Mouse (Mus musculus) heart, embryonic 12.5 days (tissue): Measurements from ENCODE around the gene Dnah17. TPM values are rescaled to one million over a fixed set of nuclear protein-coding genes. Genes with fewer than 3 reads are reported as not detected.

Experiments
- ATAC-seq: fragments of 200-750 bp; cut with Nextera tagmentation; 2 replicates; pipeline ENCODE4 v1.8.0; 2017; ENCODE audit warnings: moderate TSS enrichment, moderate library complexity; ENCODE audit not compliant: insufficient number of reproducible peaks, low FRiP score
- H3K27ac ChIP-seq: fragments of 300-500 bp; sonication (generic); 2 replicates; pipeline ENCODE4 v1.5.1; 2016; ENCODE audit warnings: mild to moderate bottlenecking, moderate library complexity; ENCODE audit not compliant: poor library complexity, severe bottlenecking
- H3K27me3 ChIP-seq: fragments of 300-500 bp; sonication (generic); replicated peaks from 2 replicates; pipeline ENCODE4 v1.6.1; 2016; ENCODE audit warnings: mild to moderate bottlenecking, moderate library complexity
- H3K36me3 ChIP-seq: fragments of 300-500 bp; sonication (generic); 2 replicates; pipeline ENCODE4 v1.6.1; 2016; ENCODE audit warnings: mild to moderate bottlenecking, moderate library complexity
- H3K4me1 ChIP-seq: fragments of 300-500 bp; sonication (generic); replicated peaks from 2 replicates; pipeline ENCODE4 v1.6.1; 2016; ENCODE audit warnings: mild to moderate bottlenecking
- H3K4me2 ChIP-seq: fragments of 300-500 bp; sonication (generic); 2 replicates; pipeline ENCODE4 v1.6.1; 2016; ENCODE audit warnings: mild to moderate bottlenecking, moderate library complexity
- H3K4me3 ChIP-seq: fragments of 300-500 bp; sonication (generic); 2 replicates; pipeline ENCODE4 v1.5.1; 2016; ENCODE audit warnings: mild to moderate bottlenecking
- H3K9ac ChIP-seq: fragments of 300-500 bp; sonication (generic); 2 replicates; pipeline ENCODE4 v1.6.1; 2016; ENCODE audit warnings: mild to moderate bottlenecking, moderate library complexity
- H3K9me3 ChIP-seq: fragments of 300-500 bp; sonication (generic); replicated peaks from 2 replicates; pipeline ENCODE4 v1.6.1; 2016; ENCODE audit warnings: mild to moderate bottlenecking, moderate library complexity
- WGBS: fragments of 180-500 bp; shearing (Covaris S2); methylation state at CpG from one replicate; pipeline ENCODE4 v1.1.7; 2016; 5-methylcytosine and 5-hydroxymethylcytosine counted together
- polyA plus RNA-seq: library from polyadenylated mRNA; unstranded; fragments of >200 nt; fragmentation: Nextera tagmentation; extraction: Ambion mirVana; gene quantifications from 2 replicates; pipeline ENCODE4 v1.2.1, GENCODE M21; 2016

The Dnah17 gene
- polyA plus RNA-seq, 1 experiment from 2014 or later: 0.10 TPM

DNA sequence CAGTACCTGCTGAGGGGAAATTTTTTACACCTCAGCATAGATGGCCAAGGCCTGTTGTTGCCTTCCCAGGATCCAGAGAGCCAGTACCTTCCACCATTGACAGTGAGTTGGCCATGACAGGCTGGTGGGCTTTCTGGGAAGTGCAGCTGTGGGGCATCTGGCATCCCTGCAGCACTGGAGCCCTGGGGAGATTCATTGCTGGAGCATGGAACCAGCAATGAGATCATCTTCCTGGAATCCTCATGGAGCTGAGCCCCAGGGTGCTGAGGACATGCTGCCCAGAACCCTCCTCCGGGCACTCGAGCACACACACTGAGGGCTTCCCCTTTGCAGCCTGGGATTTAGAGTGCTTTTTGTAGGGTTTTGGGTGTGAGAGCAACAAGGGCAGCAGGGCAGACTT, 135.2 kb downstream of the Dnah17 start:
- 47% methylated on average over 2 of the region's 2 CpGs for WGBS
- no peak for ATAC-seq
- H3K4me3 ChIP-seq: no peak overlapping the region
- H3K4me2 ChIP-seq: no peak overlapping the region
- H3K9ac ChIP-seq: no peak overlapping the region
- peaks cover 6% of the 10 kb centered on the region for H3K36me3 ChIP-seq
- no peaks in the 10 kb centered on the region for H3K27me3 ChIP-seq
- no peak overlapping the region; the same call in 1 of the 2 replicates for H3K27ac ChIP-seq
- H3K4me1 ChIP-seq: peaks cover 83% of the 10 kb centered on the region
- no peaks in the 10 kb centered on the region for H3K9me3 ChIP-seq

DNA sequence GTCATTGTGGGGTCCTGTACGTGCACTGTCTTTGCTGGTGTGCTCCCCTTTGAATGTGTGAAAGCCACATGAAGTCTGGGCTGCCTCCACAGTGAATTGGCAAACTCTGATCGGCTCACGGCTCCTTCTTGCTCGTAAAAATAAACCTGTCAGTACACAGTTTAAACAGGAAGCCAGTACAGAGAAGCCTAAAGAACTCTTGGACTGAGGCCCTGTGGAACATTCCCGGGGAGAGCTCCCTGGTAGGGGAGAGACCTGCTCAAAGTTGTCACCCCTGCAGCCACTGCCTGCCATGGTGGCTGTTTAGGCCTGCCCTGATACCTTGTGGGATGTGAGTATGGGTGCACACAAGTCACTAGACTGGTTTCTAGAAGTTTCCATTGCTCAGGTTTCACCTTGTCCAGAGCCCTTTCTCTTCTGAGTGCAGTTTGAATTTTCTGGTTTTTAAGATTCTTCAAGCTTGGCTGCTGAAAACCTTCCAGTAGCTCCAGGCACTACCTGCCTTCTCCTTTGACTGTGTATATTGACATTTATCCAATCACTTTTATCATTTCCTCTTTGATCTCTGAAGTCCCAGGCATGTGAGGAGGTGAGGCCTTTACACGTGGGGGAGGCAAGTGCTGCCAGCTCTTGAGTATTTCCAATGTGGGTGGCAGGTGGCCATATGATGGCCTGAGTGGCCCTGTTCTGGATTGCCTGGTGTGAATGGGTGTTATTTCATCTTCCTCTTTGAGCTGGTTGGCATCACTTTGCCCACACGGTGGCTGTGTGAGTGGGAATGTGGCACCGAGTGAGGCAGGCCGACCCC, 136.0 kb downstream of the Dnah17 start:
- Histone ChIP-seq H3K9ac (peak overlapping the region; percentile 21; the same call in 1 of the 2 replicates), H3K36me3 (peaks cover 3% of the 10 kb centered on the region; the same call in 1 of the 2 replicates), H3K9me3 (no peaks in the 10 kb centered on the region), H3K27ac (peak overlapping the region; percentile 71), H3K4me3 (no peak overlapping the region), H3K4me1 (peaks cover 83% of the 10 kb centered on the region), H3K4me2 (no peak overlapping the region), H3K27me3 (no peaks in the 10 kb centered on the region)
- no peak for ATAC-seq
- 51% methylated on average over 9 of the region's 9 CpGs for WGBS

DNA sequence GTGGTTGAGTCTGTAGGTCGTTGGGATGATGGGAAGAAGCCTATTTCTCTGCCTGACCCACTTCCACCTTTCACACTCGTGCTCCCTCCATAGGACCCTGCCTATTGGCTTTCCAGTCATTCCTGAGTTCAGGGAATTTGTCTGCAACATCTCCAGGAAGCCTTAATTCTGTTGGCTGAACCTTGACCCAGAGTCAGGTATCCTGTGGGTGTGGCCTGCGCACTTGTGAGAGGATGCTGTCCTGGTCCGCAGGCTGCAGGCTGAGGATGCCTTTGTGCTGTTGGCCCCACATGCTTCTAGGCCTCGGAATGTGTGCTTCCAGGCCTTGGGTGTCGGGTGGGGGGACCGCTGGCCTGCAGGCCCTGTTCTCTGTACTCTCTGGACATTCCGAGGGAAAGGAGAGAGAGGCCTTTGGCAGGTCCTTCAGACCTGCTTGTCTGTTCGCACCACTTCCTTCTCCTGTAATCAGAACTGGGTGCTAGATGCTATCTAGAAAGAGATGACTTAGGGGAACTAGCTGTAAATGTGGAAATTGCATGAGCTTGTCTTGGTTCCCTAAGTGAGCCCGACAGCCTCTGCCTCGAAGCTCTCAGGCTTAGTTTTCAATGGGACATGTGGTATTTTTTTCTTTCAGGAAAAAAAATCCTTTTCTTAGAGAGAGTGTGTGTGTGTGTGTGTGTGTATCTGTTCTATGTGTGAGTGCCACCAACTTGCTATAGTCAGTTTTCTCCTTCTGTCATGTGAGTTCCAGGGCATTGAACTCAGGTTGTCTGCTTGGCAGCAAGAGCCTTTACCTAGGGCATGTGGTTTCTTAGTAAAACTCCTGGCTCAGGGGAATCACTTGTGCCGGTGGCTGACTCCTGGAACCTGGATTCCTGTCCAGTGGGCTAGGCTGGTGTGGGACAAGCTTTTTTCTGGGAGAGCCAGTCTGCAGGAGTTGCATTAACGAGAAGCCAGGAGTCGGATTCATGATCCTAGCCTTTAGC, 137.0 kb downstream of the Dnah17 start:
- peak overlapping the region; percentile 71 for H3K27ac ChIP-seq
- no peak for ATAC-seq
- H3K4me1 ChIP-seq: peaks cover 75% of the 10 kb centered on the region
- H3K9ac ChIP-seq: peak overlapping the region; percentile 21; the same call in 1 of the 2 replicates
- 67% methylated on average over 14 of the region's 14 CpGs for WGBS
- H3K4me3 ChIP-seq: no peak overlapping the region
- H3K9me3 ChIP-seq: no peaks in the 10 kb centered on the region
- H3K4me2 ChIP-seq: no peak overlapping the region
- peaks cover 3% of the 10 kb centered on the region; the same call in 1 of the 2 replicates for H3K36me3 ChIP-seq
- no peaks in the 10 kb centered on the region for H3K27me3 ChIP-seq

DNA sequence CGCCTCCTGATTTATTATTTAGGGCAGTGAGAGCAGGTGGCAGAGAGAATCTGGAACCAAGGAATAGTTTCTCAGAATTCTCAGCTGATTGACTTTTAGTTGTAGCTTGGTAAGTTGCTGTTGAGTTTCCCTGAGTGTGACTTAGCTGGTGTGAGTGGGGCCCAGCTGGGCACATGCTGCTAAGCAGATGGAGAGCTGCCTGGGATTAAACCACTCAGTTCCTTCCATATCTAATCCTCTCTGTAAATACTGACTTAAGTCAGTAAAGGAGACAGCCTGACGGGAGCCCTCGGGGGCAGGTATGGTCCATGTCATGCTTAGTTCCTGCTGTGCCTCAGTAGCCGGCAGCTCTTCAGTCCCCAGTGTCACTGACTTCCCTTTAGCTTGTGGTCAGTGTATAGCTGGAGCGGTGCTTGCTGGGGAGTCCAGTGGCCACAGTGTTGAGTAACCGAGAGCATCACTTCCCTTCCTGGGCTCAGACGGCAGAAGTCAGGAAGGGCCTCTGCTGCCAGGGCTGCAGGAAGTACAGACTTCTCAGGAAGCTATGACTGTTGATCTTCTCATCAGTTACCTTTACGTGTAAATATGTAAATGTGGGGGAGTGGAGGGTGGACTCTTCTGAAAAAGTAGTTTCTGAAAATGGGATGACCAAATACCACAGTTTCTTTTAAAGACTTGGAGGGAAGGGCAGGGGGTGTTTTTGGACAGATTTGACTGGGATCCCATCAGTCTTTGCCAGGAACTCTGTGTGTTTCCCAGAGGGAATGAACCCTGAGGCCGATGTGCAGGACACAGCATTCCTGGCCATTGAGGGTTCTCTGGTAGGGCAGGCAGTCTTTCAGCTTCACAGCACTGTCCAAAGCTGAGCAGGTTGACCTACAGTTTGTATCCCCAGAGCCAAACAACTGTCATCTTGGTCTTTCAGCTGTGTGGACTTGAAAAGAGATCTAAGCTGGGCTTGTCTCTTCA, 138.6 kb downstream of the Dnah17 start:
- Histone ChIP-seq H3K9ac (no peak overlapping the region), H3K4me3 (no peak overlapping the region), H3K4me1 (peaks cover 83% of the 10 kb centered on the region), H3K4me2 (no peak overlapping the region), H3K27me3 (no peaks in the 10 kb centered on the region), H3K36me3 (no peaks in the 10 kb centered on the region), H3K9me3 (no peaks in the 10 kb centered on the region), H3K27ac (no peak overlapping the region)
- ATAC-seq: no peak
- WGBS: 54% methylated on average over 9 of the region's 9 CpGs

DNA sequence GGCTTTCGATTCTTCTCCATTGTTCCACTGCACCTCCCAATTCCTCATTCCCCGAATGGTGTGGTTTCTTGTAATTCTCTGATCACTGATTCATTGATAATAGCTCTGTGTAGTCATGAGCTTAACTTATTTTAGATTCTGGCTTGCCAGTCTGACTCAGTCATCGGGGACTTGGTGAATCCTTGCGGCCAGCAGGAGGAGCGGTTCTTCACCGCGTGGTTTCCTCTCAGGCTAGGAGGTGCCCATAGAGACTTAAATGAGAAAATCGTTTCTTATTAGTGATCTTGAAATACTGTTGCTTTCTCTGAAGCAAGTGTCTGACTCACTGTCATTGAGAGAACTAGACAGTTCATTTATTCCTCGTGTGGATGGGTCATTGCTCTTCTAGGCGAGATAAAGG, 140.5 kb downstream of the Dnah17 start:
- no peak for ATAC-seq
- H3K4me2 ChIP-seq: no peak overlapping the region
- no peaks in the 10 kb centered on the region for H3K36me3 ChIP-seq
- H3K9me3 ChIP-seq: no peaks in the 10 kb centered on the region
- H3K9ac ChIP-seq: no peak overlapping the region
- H3K27me3 ChIP-seq: no peaks in the 10 kb centered on the region
- no peak overlapping the region for H3K4me3 ChIP-seq
- WGBS: 39% methylated on average over 10 of the region's 10 CpGs
- peak overlapping the region; percentile 12; the same call in 1 of the 2 replicates for H3K27ac ChIP-seq
- peaks cover 74% of the 10 kb centered on the region for H3K4me1 ChIP-seq

DNA sequence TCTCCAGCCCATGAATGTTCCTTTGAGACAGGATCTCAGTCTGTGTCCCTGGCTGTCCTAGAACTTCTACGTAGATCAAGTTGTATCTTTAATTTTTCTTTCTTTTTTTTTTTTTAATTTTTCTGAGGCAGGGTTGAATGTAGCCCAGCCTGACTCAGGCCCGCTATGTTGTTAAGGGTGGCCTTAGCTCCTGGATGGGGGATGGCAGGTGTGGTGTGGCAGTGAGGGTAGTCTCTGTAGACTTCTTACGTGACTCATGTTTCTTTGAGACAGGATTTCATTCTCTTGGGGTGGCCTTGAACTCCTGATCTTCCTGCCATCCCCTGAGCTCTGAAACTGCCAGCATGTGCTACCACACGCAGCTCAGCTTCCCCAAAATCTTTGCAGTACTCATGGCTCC, 141.2 kb downstream of the Dnah17 start:
- H3K4me1 ChIP-seq: peaks cover 67% of the 10 kb centered on the region
- H3K4me2 ChIP-seq: no peak overlapping the region
- H3K9me3 ChIP-seq: no peaks in the 10 kb centered on the region
- H3K27ac ChIP-seq: no peak overlapping the region
- no peaks in the 10 kb centered on the region for H3K36me3 ChIP-seq
- no peak overlapping the region for H3K9ac ChIP-seq
- no peaks in the 10 kb centered on the region for H3K27me3 ChIP-seq
- WGBS: 89% methylated on average over 4 of the region's 4 CpGs
- no peak for ATAC-seq
- no peak overlapping the region for H3K4me3 ChIP-seq

DNA sequence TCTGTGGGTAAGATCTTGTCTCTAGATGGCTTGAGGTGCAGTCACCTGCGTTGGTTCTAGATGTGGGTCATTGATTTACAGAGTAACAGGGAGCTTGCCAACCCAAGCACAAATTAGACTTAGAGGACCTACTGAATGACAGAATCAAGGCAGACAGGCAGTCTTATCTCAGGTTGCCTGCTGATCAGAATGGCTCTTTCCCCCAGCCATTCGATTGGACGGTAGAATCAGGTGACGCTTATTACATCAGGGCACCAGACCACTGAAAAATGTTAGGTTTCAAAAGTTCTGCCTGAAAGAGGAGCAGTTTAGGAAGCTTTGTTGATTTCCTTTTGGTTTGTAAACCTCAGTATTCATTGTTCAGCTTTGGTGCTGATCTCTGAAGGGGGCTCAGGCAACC, 142.5 kb downstream of the Dnah17 start:
- H3K4me3 ChIP-seq: peak overlapping the region; percentile 100
- peaks cover 54% of the 10 kb centered on the region for H3K4me1 ChIP-seq
- WGBS: 64% methylated on average over 4 of the region's 4 CpGs
- ATAC-seq: no peak
- no peak overlapping the region for H3K27ac ChIP-seq
- no peaks in the 10 kb centered on the region for H3K36me3 ChIP-seq
- peak overlapping the region; percentile 96 for H3K9ac ChIP-seq
- no peaks in the 10 kb centered on the region for H3K9me3 ChIP-seq
- peak overlapping the region; percentile 92 for H3K4me2 ChIP-seq
- H3K27me3 ChIP-seq: no peaks in the 10 kb centered on the region

DNA sequence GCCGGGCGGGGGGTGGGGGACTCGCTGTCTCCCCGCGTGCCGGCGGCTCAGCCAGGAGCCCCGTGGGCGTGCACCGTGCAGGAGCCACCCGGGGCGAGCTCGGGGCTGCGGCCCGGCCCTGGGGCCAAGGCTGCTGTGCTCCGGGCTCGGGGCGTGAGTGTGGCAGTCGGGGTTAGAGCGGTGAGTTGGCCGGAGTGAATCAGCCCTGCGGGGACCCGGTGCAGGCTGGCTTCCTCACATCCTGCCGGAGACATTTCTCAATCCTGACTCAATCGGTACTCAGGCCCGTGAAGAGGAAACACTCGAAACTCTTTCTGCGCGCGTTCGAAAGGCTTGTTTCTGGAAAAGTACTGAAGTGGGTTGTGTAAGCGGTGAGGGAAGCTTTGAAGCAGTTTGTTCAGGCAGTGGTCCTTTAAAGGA, 143.4 kb downstream of the Dnah17 start:
- Histone ChIP-seq H3K9ac (peak overlapping the region; percentile 96), H3K27me3 (no peaks in the 10 kb centered on the region), H3K4me1 (peaks cover 45% of the 10 kb centered on the region), H3K4me2 (peak overlapping the region; percentile 92), H3K9me3 (no peaks in the 10 kb centered on the region), H3K4me3 (peak overlapping the region; percentile 100), H3K36me3 (no peaks in the 10 kb centered on the region), H3K27ac (peak overlapping the region; percentile 63)
- ATAC-seq: peak; percentile 78
- WGBS: under 1% methylated on average over 32 of the region's 32 CpGs

DNA sequence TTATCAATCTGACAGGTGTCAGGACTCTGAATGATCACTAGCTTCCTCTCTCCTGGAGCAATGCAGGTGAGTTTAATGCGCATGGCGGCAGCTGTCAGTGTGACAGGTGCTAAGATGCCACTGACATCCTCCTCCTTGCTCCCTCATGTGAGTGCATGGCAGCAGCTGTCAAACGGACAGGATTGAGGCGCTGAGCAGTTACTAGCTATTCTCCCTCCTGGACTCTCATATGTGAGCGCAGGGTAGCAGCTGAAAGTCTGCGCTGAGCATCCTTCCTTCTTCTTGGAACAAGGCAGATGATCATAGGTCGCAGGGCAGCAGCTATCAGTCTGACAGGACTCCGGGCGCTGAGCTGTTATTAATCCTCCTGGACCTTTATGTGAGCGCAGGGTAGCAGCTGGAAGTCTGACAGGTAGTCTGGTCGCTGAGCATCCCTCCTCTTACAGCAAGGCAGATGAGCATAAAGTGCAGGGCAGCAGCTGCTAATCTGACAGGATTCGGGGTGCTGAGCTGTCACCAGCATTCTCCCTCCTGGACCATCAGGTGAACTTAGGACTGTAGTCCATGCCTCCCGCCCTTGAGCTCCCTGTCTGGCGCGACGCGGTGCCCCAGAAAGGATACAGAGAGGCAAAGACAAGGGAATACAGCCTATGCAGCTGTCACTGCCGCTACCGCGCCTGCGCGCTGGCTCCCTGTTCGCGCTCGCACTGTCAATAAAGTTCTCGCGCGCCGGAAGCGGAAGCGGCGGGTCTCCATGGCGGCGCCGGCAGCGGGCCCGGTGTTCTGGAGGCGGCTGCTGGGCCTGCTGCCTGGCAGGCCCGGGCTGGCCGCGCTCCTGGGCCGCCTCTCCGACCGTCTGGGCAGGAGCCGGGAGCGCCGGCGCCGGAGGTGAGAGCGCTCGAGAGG, 144.1 kb downstream of the Dnah17 start, which contains the start of gene Pgs1:
TSS of gene Pgs1 (plus strand) at position 167 of the 906 bp plus-strand sequence.
- peaks cover 38% of the 10 kb centered on the region for H3K4me1 ChIP-seq
- 7% methylated on average over 51 of the region's 51 CpGs for WGBS
- peak within 1 kb of the TSS; percentile 100 for H3K4me3 ChIP-seq
- peak within 1 kb of the TSS; percentile 92 for H3K4me2 ChIP-seq
- H3K36me3 ChIP-seq: no peaks in the 10 kb centered on the region
- no peaks in the 10 kb centered on the region for H3K9me3 ChIP-seq
- H3K27ac ChIP-seq: peak within 1 kb of the TSS; percentile 63
- peak within 1 kb of the TSS; percentile 96 for H3K9ac ChIP-seq
- H3K27me3 ChIP-seq: no peaks in the 10 kb centered on the region
- ATAC-seq: peak; percentile 84
